Mouse (Mus musculus) megakaryocyte, embryonic 14.5 days (primary cell): ENCODE measurements at regions not wholly inside any gene's neighbourhood (a gene's known extent, or its start where the extent isn't known, plus 50 kb on each side); places are given as distances from the start of the nearest gene placed in this dataset.

ENCODE experiments used
- FLI1 ChIP-seq: IDR thresholded peaks from 2 replicates; pipeline ENCODE4 v1.6.1; 2012; ENCODE audit warnings: low read length, inconsistent platforms, mixed read lengths
- GATA1 ChIP-seq: IDR thresholded peaks from 3 replicates; pipeline ENCODE4 v1.6.1; 2012; ENCODE audit warnings: mixed read lengths, low read length, inconsistent platforms, borderline replicate concordance

DNA sequence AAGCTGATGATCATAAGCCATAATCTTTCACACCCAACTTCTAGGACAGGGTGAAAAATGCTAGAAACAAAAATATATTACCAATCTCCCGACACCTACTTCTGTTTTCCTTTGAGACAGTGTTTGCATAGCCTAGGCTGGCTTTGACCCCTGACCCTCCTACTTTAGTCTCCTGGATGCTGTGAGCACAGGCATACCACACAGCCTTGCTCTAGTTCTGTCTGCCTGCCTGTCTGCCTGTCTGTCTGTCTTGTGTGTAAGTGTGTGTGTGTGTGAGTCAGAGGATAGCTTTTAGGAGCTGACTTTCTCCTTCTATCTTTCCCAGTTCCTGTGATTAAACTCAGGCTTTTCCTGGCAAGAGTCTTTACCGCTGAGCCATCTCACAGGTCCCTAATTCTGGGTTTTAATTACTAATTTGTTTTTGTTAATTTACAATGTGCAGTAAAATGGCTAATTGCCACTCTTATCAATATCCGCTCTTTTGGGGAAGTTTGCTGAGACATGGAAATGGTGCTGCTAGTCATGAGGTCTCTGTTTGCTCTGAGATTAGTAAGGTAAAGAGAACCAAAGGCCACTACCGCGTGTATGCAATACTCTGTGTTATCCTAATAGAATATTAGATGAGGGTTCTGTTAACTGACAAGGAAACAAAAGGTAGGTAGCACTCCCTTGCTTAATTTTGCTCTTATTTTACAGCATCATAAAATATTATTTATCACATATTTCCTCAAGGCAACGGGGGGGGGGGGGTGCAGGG lies 423.3 kb downstream of the Zfp704 start:
- TF ChIP-seq GATA1: no peak
- no peak for TF ChIP-seq FLI1
